Mouse (Mus musculus) cerebellum, adult 9-11 months (tissue): ENCODE data around the gene Tkfc.
"Not testable (repeated sequence)": the region's sequence is repeated elsewhere in the genome, so short reads cannot be mapped to it uniquely, and the experiment has no call there.

ENCODE experiments used
- DNase-seq: peaks from one replicate; pipeline ENCODE4 v3.0.0; 2022

Tkfc gene

DNA sequence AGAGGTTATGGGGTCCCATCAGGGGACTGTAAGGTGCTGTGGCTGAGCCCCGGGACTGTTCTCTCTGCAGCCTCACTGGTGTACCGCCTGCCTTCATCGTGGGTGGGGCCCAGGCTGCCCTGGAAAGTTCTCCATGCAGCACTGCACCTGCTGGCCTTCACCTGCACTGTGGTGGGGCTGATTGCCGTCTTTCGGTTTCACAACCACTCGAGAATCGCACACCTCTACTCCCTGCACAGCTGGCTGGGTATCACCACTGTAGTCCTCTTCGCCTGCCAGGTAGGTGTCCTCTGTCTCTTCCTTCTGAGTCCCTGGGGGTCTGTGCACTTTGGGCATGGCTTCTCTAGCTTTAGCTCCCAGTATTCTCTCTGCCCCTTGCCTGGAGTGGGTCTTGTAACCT, 20.3 kb downstream of the Tkfc start:
- DNase-seq = no peak

DNA sequence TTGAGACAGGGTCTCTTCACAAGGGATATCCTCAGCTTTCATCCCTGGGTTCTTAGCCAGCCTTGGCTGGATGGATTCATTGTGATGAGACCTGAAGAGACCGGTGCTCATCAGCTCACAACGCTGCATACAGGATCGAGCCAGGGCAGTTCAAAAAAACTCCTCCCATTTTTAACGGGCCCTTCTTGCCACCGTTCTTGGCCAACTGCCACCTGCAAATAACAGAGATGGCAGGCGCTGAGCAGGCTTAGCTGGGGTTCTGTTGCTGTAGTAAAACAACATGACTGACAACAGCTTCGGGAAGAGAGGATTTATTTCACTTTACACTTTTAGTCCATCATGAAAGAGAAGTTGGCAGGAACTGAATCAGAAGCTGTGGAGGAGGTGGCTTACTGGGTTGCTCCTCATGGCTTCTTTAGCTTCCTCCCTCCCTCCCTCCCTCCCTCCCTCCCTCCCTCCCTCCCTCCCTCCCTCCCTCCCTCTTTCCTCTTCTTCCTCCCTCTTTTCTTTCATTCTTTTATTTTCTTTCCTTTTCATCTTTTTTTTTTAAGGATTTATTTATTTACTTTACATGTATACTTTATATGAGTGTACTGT, 21.8 kb downstream of the Tkfc start:
- DNase-seq = no peak

DNA sequence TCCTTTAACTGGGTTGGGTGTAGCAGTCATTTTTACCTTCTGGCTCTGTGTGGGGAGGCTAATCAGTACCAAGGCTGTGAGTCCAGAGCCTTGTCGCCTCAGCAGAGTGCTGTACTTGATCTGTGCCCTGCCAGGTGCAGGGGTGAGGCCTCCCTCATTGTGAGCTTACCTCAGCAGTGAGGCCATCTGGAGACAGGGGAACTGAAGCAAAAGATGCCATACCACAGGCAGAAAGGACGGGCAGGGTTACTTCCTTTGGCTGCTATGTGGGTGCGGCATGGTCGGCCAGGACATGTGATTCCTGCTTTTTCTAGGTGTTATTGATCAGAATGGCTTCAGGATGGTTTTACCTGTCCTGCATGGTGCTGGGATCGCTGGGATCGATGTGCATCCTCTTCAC, 23.5 kb downstream of the Tkfc start:
- DNase-seq = no peak

DNA sequence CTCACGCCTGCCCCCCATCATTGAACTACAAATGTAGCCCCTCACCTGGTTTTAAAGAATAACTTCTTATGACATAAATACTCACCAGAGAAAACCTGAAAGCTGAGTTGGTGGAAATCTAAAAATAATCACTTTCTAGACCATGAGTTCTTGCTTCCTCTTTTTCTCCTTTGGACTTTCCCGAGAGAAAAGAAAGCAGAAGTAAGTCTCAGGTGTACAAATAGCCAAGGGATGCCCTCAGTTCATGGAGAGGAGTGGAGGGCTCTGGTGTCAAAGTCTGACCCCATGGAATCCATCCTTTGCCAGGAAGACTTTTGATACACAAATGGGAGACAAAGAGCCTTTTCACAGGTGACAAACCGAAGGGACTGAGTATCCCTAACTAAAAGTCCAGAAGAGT, 24.7 kb downstream of the Tkfc start:
- DNase-seq = no peak

DNA sequence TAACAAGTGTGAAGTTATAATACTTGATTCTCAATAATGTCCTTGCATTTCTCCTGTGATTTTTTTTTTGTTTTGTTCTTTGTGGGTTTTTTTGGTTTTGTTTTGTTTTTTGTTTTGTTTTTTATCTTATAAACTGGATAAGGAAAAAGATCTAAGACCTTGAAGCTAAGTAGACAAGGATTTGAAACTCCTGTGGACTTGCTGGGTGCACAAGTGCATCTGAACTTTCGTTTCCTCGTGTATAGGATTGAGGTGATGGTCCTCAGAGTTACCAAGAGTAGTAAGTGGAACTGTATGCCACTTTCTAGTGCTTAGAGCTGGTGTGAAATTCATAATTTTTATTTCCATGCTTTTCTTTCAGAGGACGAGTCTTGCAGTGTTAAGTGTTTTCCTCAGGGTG, 25.4 kb downstream of the Tkfc start:
- DNase-seq = no peak

DNA sequence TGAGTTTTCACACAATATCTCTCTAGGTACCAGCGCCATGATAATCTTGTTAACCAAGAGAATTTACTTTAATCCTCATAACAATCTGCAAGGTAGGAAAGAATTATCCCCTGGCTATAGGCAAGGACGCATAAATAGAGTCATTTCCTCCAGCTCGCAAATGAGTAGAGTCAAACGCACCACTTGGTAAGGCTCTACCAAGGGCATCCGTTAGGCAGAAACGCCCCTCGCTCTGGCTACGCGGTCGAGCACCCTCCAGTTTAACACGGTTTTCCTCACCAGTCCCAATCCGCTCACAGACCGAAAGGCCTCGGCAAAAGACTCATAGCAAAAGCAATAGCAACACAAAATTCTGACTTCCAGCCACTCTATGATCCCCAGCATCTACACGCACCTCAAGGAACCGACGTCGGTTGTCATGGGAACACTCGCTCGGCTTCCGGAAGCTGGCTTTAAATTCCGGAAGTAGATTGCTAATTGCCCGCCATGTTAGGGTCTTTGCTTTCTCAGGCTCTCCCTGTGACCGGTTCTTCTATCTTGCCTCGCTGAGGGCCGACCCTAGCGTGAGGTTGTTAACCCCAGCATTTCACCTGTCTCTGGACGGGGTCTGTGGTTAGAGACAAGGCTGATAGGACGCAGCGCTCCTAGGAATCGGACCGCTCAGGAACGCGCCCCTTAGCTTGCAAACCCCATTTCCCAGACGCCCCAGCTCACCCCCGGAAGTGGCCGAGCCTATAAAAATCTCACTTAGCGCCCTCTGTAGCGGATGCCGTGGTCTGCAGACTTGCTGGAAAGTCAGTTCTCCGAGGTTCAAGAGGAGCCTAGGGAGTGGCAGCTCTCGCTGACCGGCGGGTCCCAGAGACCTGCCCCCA, 28.5 kb downstream of the Tkfc start, which contains the start of the genes Cyb561a3 and Tmem138:
Gene Cyb561a3, plus strand, starts transcription at position 483 of the 872 bp plus-strand sequence.
Gene Tmem138, minus strand, starts transcription at position 673 of the 872 bp plus-strand sequence.
- peak; percentile 91 for DNase-seq

DNA sequence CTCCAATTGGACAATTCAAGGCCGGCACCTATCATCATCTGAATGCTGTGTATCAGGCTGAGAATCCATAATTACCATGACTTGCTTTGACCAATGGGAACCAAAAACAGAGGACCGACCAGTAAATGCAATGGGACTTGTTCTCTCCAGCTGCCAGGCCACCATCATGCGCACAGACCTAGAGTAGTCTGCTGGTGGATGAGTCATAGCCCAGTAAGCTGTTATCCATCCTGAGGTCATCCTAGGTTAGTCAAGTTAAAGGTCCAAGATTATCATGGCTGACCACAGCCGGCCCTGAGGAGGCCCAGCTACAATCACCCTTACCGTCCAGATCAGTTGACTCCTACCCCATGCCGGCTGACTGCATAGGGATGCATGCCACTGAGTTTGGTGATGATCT, 35.8 kb downstream of the Tkfc start:
- no peak for DNase-seq

DNA sequence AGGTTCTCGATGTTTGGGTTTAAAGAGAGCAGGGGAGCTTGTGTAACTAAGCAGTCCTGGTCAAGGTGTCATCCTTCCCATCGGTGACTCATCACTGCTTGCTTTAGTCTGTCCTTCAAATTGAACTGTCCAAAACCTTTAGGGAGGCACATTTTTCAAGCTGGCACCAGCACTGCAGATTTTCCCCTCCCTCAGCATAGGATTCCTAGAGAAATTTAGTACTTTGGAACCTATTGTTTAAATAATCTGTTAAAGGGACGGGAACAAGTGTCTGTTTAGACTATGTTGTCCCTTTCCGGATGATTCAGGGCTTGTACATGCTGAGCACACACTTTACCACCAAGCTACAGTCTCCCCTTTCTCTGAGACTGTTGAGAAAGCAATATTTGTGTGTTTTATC, 40.2 kb downstream of the Tkfc start:
- DNase-seq = no peak

DNA sequence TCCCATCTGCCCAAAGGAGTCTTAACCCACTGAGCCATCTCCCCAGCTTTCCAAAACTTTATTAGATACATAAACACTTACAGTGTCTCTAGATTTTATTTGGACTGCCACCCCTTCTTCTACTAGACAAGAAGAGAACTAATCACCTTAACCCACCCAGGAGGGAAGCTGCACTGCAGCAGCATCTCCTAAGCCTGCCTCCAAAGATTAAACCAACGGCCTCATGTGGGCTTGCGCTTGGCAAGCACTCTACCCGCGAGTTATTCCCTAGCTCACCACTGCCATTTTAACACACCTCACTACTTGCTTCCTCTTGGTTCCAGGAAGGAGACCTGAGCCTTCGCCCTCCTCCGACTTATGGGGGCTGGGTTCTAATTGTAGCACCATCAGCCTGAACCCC, 41.2 kb downstream of the Tkfc start:
- DNase-seq = no peak

DNA sequence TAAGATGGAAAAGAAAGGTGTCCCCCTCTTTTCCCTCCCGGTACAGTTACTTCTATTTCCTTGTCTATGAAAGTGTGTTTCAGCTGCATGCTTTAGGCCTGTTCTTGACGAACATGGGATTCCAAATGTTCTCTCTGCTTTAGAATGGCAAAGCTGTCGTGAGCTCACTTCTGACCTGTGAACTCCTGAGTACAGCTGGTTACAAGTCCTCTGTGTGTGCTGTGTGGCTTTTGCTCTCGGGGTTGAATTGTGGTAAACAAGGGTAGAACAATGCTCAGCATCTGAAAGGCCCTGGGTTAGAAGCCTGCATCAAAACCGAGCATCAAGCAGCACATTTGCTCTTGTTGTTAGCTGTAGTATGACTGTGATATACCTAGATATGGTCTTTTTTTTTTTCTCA, 43.1 kb downstream of the Tkfc start:
- no peak for DNase-seq

DNA sequence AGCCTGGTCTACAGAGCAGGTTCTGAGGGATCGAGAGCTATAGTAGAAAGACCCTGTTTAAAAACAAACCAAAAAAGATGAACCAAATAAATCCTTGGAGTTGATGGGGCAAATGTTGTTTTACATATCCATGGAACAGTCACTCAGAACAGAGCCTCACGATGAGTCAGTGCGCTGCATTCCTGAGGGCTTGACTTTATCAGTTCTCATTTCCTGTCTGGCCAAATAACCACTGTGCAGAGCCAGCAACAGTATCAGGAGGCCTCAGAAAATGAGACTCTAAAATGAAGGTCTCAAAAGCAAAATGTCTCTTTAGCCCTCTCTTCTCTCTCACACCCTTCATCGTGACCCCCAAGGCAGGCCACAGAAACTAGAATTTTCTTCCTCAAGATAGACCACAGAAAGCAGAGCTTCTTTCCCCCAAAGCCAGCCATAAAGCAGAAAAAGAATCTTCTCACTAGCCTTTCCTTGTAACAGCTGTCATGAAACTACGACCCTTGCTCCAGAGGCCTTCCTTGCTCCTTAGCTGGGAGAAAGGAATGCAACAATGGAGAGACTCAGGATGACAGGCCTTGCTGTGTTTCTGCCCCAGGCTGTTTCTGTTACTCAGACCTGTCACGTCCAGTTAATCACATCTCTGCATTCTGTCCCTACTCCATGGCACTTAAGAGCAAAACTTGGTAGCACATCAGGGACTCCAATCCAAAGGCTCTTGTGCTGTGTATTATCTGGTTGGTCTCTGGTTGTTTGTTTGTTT, 43.7 kb downstream of the Tkfc start:
- no peak for DNase-seq

DNA sequence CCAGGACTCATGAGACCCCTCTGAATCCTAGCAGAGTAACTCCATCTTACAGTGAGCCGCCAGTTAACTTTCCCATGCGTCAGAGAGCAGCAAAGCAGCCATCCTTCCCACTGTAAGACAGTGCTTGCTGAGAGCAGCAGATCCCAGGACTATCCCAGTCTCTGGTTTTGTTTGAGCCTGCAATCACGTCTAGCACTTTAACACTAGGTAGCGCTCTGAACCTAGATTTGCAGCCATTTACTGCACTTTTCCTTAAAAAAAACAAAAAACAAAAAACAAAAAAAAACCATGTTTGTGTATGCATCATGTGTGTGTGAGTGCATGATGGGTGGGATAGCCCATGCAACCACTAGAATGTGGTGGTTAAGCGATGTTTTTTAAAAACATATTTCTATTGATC, 45.3 kb downstream of the Tkfc start:
- DNase-seq = no peak

DNA sequence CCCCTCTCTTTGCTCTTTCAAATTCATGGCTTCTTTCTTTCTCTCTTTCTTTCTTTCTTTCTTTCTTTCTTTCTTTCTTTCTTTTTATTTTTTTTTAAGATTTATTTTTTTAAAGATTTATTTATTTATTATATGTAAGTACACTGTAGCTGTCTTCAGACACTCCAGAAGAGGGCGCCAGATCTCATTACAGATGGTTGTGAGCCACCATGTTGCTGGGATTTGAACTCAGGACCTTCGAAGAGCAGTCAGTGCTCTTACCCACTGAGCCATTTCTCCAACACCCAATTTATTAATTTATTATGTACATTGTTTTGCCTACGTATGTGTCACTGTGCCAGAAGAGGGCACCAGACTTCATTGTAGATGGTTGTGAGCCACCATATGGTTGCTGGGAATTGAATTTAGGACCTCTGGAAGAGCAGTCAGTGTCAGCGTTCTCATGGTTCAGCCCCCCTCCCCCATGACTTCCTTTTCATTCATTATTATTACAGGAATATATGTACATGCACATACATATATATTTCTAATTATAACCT, 47.5 kb downstream of the Tkfc start:
- not testable (repeated sequence) for DNase-seq

DNA sequence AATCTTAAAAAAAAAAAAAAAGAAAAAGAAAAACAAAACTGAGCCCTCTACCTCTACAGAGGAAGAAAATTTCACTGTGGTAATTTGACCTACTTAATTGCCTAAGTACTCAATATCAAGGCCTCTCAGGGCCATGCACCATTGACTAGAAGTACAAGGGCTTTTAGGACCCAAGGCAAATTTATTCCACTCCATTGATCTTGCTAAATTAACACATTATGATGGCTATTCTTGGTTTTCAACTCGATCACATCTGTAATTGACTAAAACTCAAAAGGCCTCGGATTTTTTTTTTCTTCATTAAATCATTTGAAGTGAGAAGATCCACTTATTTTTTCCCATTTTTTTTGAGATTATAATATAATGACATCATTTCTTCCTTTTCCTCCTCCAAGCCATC, 48.0 kb downstream of the Tkfc start:
- no peak for DNase-seq

DNA sequence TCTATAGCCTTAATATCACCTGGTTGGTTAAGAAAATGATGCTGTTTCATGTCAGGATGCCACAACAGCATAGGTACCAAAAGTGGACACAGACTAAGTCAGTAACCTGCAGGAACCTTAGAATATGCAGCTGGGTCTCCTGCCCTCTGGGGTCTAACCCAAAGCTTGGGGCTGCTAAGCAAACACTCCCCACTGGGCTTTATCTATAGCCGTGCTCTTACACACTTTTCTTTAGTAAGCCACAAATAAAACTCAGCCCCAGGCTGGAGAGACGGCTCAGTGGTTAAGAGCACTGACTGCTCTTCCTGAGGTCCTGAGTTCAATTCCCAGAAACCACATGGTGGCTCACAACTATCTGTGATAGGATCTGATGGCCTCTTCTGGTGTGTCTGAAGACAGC, 48.5 kb downstream of the Tkfc start:
- no peak for DNase-seq

DNA sequence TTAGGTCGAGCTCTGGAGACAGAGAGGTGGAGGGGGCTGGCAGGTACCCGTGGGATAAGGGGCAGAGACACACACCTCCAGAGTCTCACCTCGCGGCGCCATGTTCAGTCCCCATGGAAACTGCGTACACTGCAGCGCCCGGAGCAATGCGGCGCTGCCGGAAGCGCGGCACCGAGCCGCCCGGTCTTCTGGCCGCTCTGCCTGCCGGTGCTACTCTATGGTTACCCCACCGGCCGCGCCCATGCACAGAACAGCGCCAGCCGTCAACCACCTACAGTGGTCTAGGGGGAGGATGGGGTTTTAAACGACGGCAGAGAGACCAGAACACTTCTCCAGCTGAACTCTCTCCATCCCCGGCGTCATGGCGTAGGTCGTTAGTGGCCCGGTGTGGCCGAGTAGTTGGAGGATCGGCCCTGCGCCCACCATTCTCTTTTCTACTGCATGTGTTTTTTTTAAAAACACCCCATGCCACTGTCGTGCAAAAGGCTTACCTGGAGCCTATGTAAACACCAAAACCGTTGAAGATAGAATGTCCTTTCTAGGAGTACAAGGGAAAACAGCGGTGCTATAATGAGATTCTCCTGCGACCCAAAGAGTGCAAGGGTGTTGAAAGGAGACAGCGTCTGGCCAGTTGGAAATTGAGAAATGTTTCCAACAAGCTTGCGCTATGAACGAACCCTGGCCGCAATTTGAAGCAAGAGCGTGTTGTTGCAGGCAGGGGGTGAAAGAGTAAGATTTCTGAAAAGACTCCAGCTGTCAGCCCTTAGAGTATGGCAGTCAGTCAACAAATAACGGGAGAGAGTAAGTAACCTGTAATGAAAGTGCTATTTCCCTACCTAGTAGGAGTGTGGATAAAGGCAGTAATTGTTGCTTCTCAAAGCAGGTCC, 49.6 kb downstream of the Tkfc start, which contains the start of gene Tmem216:
Gene Tmem216, minus strand, starts transcription at position 615 of the 887 bp plus-strand sequence.
- peak; percentile 85 for DNase-seq

DNA sequence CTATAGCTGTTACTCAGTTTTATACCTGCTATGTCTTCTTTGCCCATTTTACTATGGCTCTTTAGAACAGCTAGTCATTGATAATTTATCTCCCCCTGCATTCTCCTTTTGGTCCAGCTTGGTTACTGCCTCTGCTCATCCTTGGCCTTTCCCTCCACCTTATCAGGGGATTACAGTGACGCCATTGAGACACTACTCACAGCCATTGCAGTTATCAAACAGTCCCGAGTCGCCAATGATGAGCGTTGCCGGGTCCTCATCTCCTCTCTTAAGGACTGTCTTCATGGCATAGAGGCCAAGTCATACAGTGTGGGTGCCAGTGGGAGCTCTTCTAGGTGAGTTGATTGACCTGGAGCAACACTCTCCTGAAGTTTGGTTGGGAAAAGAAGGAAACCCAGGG, 66.0 kb downstream of the Tkfc start:
- no peak for DNase-seq
